Mouse (Mus musculus) lung, embryonic 14.5 days (tissue): Measurements from ENCODE around the gene Ano6. TPM values are rescaled to one million over a fixed set of nuclear protein-coding genes. Genes with fewer than 3 reads are reported as not detected.

Experiments
- ATAC-seq: fragments of 200-750 bp; cut with Nextera tagmentation; 2 replicates; pipeline ENCODE4 v1.8.0; 2017; ENCODE audit warnings: mild to moderate bottlenecking, moderate TSS enrichment, moderate library complexity; ENCODE audit not compliant: insufficient read depth
- DNase-seq: peaks from one replicate; pipeline ENCODE4 v3.0.0-alpha.2; 2015
- H3K27ac ChIP-seq: fragments of 300-500 bp; sonication (generic); 2 replicates; pipeline ENCODE4 v1.5.1; 2014; ENCODE audit warnings: low read depth, mild to moderate bottlenecking, moderate library complexity
- H3K27me3 ChIP-seq: fragments of 300-500 bp; sonication (generic); 2 replicates; pipeline ENCODE4 v1.6.1; 2014; ENCODE audit warnings: low read length, control low read depth; ENCODE audit not compliant: insufficient read depth
- H3K36me3 ChIP-seq: fragments of 300-500 bp; sonication (generic); 2 replicates; pipeline ENCODE4 v1.6.1; 2014; ENCODE audit warnings: control low read depth; ENCODE audit not compliant: insufficient read depth
- H3K4me1 ChIP-seq: fragments of 300-500 bp; sonication (generic); 2 replicates; pipeline ENCODE4 v1.6.1; 2014; ENCODE audit warnings: antibody characterized with exemption, control low read depth; ENCODE audit not compliant: insufficient read depth
- H3K4me2 ChIP-seq: fragments of 300-500 bp; sonication (generic); 2 replicates; pipeline ENCODE4 v1.6.1; 2014; ENCODE audit warnings: mild to moderate bottlenecking
- H3K4me3 ChIP-seq: fragments of 300-500 bp; sonication (generic); 2 replicates; pipeline ENCODE4 v1.5.1; 2014; ENCODE audit warnings: low read depth, low read length
- H3K9ac ChIP-seq: fragments of 300-500 bp; sonication (generic); 2 replicates; pipeline ENCODE4 v1.6.1; 2014
- H3K9me3 ChIP-seq: fragments of 300-500 bp; sonication (generic); 2 replicates; pipeline ENCODE4 v1.6.1; 2016; ENCODE audit warnings: low read depth, low read length, control low read depth
- CTCF ChIP-seq: IDR thresholded peaks from 2 replicates; pipeline ENCODE4 v1.5.1; 2016; ENCODE audit warnings: antibody characterized with exemption, low read depth
- WGBS: fragments of 180-500 bp; shearing (Covaris S2); extraction: QIAGEN DNeasy Blood & Tissue Kit; methylation state at CpG from one replicate; pipeline ENCODE4 v1.1.7; 2014; 5-methylcytosine and 5-hydroxymethylcytosine counted together
- polyA plus RNA-seq: library from polyadenylated mRNA; unstranded; fragments of >200 nt; fragmentation: Nextera tagmentation; extraction: Ambion mirVana; gene quantifications from 2 replicates; pipeline ENCODE4 v1.2.1, GENCODE M21; 2014

The Ano6 gene
- polyA plus RNA-seq, 1 experiment from 2014 or later = 54.7 TPM

DNA sequence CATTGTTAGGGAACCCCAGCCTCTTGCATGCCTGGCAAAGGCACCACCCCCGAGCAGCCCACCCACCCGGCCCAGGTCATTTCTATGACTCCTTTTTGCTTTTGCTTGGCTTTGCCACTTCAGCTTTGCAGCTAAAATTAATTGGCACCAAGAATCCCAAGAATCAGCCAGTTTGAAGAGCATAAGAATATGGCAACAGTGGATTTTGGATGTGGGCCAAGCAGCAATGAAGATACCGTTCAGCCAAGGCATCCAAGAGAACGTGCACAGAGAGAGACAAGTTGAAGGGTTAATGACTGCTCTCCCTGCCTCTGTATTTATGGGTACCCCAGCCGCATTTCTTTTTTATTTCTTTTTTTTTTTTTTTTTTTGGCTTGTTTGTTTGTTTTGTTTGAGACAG is 5.4 kb downstream of the Ano6 start:
- H3K27ac ChIP-seq = no peak overlapping the region
- TF ChIP-seq CTCF = no peak
- no peak overlapping the region for H3K4me3 ChIP-seq
- DNase-seq = peak; percentile 61
- no peaks in the 10 kb centered on the region for H3K9me3 ChIP-seq
- ATAC-seq = no peak
- H3K27me3 ChIP-seq = no peaks in the 10 kb centered on the region
- H3K4me1 ChIP-seq = peaks cover 12% of the 10 kb centered on the region; the same call in 1 of the 2 replicates
- 45% methylated on average over 5 of the region's 5 CpGs for WGBS
- H3K36me3 ChIP-seq = 0 out of 2 replicates have a peak, but pooled peaks cover 5% of the 10 kb centered on the region
- no peak overlapping the region for H3K4me2 ChIP-seq
- no peak overlapping the region for H3K9ac ChIP-seq

GRCm38 (mm10) chr15:95797144-95797983 is 6.7 kb downstream of the Ano6 start:
- no peak overlapping the region for H3K27ac ChIP-seq
- H3K36me3 ChIP-seq = 0 out of 2 replicates have a peak, but pooled peaks cover 5% of the 10 kb centered on the region
- WGBS = 58% methylated on average over 9 of the region's 9 CpGs
- no peak overlapping the region for H3K4me3 ChIP-seq
- no peaks in the 10 kb centered on the region for H3K9me3 ChIP-seq
- ATAC-seq = no peak
- H3K9ac ChIP-seq = no peak overlapping the region
- peak; percentile 9; the same call in 1 of the 2 replicates for TF ChIP-seq CTCF
- H3K4me2 ChIP-seq = no peak overlapping the region
- no peaks in the 10 kb centered on the region for H3K27me3 ChIP-seq
- no peak for DNase-seq
- peaks cover 17% of the 10 kb centered on the region; the same call in 1 of the 2 replicates for H3K4me1 ChIP-seq

DNA sequence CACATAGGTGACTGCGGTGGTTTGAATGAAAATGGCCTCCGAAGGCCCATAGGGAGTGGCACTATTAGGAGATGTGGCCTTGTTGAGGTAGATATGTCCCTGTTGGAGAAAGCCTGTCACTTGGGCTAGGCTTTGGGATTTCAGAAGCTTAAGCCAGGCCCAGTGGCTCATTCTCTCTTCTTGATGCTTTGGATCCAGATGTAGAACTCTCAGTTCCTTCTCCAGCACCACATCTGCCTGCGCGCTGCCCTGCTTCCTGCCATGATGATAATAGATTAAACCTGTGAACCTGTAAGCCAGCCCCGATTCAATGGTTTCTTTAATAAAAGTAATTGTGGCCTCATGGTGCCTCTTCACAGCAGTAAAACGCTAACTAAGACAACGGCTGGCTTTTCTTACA is 7.6 kb downstream of the Ano6 start:
- Histone ChIP-seq H3K4me1 (peaks cover 19% of the 10 kb centered on the region), H3K27ac (no peak overlapping the region), H3K9me3 (no peaks in the 10 kb centered on the region), H3K4me3 (no peak overlapping the region), H3K36me3 (0 out of 2 replicates have a peak, but pooled peaks cover 1% of the 10 kb centered on the region), H3K4me2 (no peak overlapping the region), H3K27me3 (no peaks in the 10 kb centered on the region), H3K9ac (no peak overlapping the region)
- WGBS = 95% methylated on average over 7 of the region's 7 CpGs
- DNase-seq (no peak), ATAC-seq (no peak)
- no peak for TF ChIP-seq CTCF

DNA sequence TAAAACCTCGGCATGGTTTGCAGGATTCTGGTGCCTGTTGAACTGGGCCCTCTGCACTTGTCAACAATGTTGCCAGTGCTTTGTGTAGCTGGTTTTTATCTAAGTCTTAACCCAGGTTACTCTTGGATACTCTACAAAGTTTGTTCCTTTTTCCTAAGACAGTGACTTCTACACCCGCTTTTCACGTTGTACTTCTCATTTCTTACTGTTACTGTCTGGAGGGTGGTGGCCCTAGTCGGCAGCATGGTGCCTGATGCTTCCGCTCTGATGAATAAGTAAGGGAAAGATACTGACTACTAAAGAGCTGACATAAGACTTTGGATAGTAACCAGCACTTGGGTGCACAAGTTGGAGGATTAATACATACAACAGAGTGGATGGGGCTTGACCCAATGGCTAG is 9.0 kb downstream of the Ano6 start:
- 92% methylated on average over 5 of the region's 5 CpGs for WGBS
- H3K4me1 ChIP-seq = peaks cover 18% of the 10 kb centered on the region
- H3K27ac ChIP-seq = no peak overlapping the region
- no peaks in the 10 kb centered on the region for H3K36me3 ChIP-seq
- no peaks in the 10 kb centered on the region for H3K9me3 ChIP-seq
- ATAC-seq = no peak
- no peak for TF ChIP-seq CTCF
- H3K9ac ChIP-seq = no peak overlapping the region
- no peaks in the 10 kb centered on the region for H3K27me3 ChIP-seq
- H3K4me2 ChIP-seq = no peak overlapping the region
- DNase-seq = no peak
- H3K4me3 ChIP-seq = no peak overlapping the region

- no peaks in the 10 kb centered on the region for H3K27me3 ChIP-seq
- DNase-seq = no peak
- H3K27ac ChIP-seq = no peak overlapping the region
- no peak overlapping the region for H3K4me2 ChIP-seq
- H3K9ac ChIP-seq = no peak overlapping the region
- peaks cover 19% of the 10 kb centered on the region for H3K4me1 ChIP-seq
- no peak for TF ChIP-seq CTCF
- H3K4me3 ChIP-seq = no peak overlapping the region
- no peaks in the 10 kb centered on the region for H3K36me3 ChIP-seq
- no peak for ATAC-seq
- H3K9me3 ChIP-seq = no peaks in the 10 kb centered on the region
Measured at GRCm38 (mm10) chr15:95800051-95800450, 9.4 kb downstream of the Ano6 start.

- H3K4me2 ChIP-seq = no peak overlapping the region
- TF ChIP-seq CTCF = no peak
- no peaks in the 10 kb centered on the region for H3K36me3 ChIP-seq
- H3K27ac ChIP-seq = no peak overlapping the region
- no peak overlapping the region for H3K9ac ChIP-seq
- peaks cover 20% of the 10 kb centered on the region for H3K4me1 ChIP-seq
- DNase-seq (no peak), ATAC-seq (no peak)
- no peaks in the 10 kb centered on the region for H3K27me3 ChIP-seq
- H3K9me3 ChIP-seq = no peaks in the 10 kb centered on the region
- WGBS = 58% methylated on average over 21 of the region's 21 CpGs
- H3K4me3 ChIP-seq = no peak overlapping the region
Measured at GRCm38 (mm10) chr15:95801261-95801979, 10.8 kb downstream of the Ano6 start.

GRCm38 (mm10) chr15:95802140-95802539 is 11.5 kb downstream of the Ano6 start:
- Histone ChIP-seq H3K4me1 (peaks cover 20% of the 10 kb centered on the region), H3K4me2 (no peak overlapping the region)

More at GRCm38 (mm10) chr15:95802140-95802539, 11.5 kb downstream of the Ano6 start:
- TF ChIP-seq CTCF = no peak
- Histone ChIP-seq H3K9ac (no peak overlapping the region), H3K9me3 (no peaks in the 10 kb centered on the region), H3K27ac (no peak overlapping the region), H3K36me3 (no peaks in the 10 kb centered on the region), H3K27me3 (no peaks in the 10 kb centered on the region), H3K4me3 (no peak overlapping the region)
- DNase-seq (no peak), ATAC-seq (no peak)
- WGBS = 80% methylated on average over 6 of the region's 6 CpGs
